Mouse (Mus musculus) liver, adult 2 months (tissue): Measurements from ENCODE around the gene Nat8f6.

ENCODE experiments used
- CTCF ChIP-seq: fragments of 200-500 bp; IDR thresholded peaks from 2 replicates; pipeline ENCODE4 v1.5.1; 2011; ENCODE audit warnings: low read depth, low read length, control low read depth
- POLR2A ChIP-seq: fragments of 200-500 bp; IDR thresholded peaks from 2 replicates; pipeline ENCODE4 v1.6.1; 2011; ENCODE audit warnings: low read length, control low read depth; ENCODE audit not compliant: insufficient read depth; ENCODE audit errors: extremely low read depth

- TF ChIP-seq CTCF = no peak
- no peak for TF ChIP-seq POLR2A
These were observed 40.5 kb upstream of the Nat8f6 start for GRCm38 (mm10) chr6:85861247-85861646.
